Mouse (Mus musculus): Measurements from ENCODE around the gene Golph3. TPM values are rescaled to one million over a fixed set of nuclear protein-coding genes. Genes with fewer than 3 reads are reported as not detected.

The Golph3 gene
- polyA plus RNA-seq, 2 experiments = 99.9 to 112 TPM

DNA sequence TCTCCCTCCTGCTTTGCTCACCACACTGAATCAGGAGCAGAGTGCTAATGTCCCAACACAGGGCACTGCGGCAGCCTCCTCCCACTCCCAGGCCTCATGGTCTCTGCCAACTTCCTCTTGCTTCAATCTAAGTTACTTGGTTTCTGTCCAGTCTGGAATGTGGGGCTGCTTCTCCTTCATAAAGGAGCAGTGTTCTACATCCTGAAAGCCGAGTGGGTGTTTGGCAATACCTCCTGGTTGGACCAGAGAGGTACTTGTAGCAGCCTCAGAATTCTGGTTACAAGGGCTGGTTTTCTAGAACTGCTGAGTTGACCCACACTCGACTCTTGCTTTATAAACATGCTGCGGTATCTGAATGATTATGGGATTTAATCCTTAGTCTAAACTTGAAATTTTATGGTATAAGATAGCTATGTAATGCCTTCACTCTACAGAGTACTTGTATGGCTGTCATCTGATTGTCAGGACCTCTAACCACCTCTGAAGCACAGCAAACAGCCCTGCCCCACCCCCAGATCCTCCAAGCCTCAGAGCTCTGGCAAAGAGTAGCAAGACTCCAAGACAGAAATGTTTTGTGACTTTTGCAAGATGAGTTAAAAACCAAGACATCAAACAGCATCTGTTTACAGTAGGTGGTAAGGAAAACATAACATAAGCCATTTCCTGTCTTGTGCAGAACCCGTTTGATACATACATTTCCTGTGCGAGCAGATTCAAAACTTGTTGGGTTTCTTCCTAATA lies 36.3 kb upstream of the Golph3 start:
- Histone ChIP-seq H3K4me3 (replicated peaks; ENCODE audit: low read length) (no peak overlapping the region), H3K27ac (replicated peaks; ENCODE audit: low read depth, low read length) (peak overlapping the region; percentile 49), H3K9ac (ENCODE audit: low read depth, low read length, severe bottlenecking) (no peak overlapping the region), H3K4me2 (replicated peaks; ENCODE audit: low read depth, low read length, severe bottlenecking) (no peak overlapping the region), H3K36me3 (ENCODE audit: control insufficient read depth, insufficient read depth, low read length) (no peaks in the 10 kb centered on the region), H3K27me3 (ENCODE audit: control insufficient read depth, insufficient read depth, low read length) (no peaks in the 10 kb centered on the region), H3K9me3 (ENCODE audit: control insufficient read depth, low read length) (no peaks in the 10 kb centered on the region), H3K4me1 (ENCODE audit: control insufficient read depth, insufficient read depth, low read length) (no peaks in the 10 kb centered on the region)
- DNase-seq (ENCODE audit: low spot score) = no peak
- 73% methylated on average over 6 of the region's 6 CpGs for WGBS
- no peak for TF ChIP-seq POLR2A (IDR thresholded peaks at IDR 0.05; ENCODE audit: borderline replicate concordance, extremely low read depth, insufficient read depth, insufficient read length)
- ATAC-seq (ENCODE audit: low FRiP score, low read depth) = peak; percentile 63; the same call in 1 of the 2 replicates

DNA sequence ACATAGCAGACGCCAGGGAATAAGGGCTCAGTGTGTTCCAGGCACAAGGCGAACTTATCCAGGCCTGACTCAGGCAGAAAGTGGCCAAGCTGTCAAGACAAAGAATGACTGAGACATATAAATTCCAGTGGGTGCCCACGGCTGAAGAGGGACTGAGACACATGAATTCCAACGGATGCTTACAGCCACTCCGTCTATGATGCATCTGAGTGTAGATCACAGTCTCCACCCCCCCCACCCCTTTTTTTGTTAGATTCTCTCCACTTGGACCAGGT lies 35.8 kb upstream of the Golph3 start:
- Histone ChIP-seq H3K4me3 (replicated peaks; ENCODE audit: low read length) (no peak overlapping the region), H3K4me2 (replicated peaks; ENCODE audit: low read depth, low read length, severe bottlenecking) (no peak overlapping the region), H3K36me3 (ENCODE audit: control insufficient read depth, insufficient read depth, low read length) (no peaks in the 10 kb centered on the region), H3K9ac (ENCODE audit: low read depth, low read length, severe bottlenecking) (no peak overlapping the region), H3K27ac (replicated peaks; ENCODE audit: low read depth, low read length) (peak overlapping the region; percentile 49; the same call in 1 of the 2 replicates), H3K27me3 (ENCODE audit: control insufficient read depth, insufficient read depth, low read length) (no peaks in the 10 kb centered on the region), H3K4me1 (ENCODE audit: control insufficient read depth, insufficient read depth, low read length) (no peaks in the 10 kb centered on the region), H3K9me3 (ENCODE audit: control insufficient read depth, low read length) (no peaks in the 10 kb centered on the region)
- DNase-seq (ENCODE audit: low spot score) (no peak), ATAC-seq (ENCODE audit: low FRiP score, low read depth) (no peak)
- TF ChIP-seq POLR2A (IDR thresholded peaks at IDR 0.05; ENCODE audit: borderline replicate concordance, extremely low read depth, insufficient read depth, insufficient read length) = no peak
- 64% methylated on average over 5 of the region's 5 CpGs for WGBS

DNA sequence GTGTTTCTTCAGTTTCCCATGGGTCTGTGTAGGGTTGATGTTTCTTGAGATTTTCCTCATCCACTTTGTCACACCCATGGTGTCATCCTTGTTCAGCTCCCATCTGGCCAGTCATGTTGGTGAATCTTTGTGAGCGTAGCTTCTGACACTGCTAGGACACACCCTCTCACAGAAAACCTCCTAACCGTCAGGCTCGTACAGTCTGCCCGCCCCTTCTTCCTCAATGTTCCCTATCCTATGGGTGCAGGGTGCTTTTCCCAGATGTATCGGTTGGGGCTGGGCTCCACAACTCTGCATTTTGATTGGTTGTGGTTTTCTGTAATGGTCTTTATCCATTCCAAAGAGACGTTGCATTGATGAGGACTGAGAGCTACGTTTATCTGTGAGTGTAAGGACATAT lies 30.9 kb upstream of the Golph3 start:
- no peak for DNase-seq (ENCODE audit: low spot score)
- Histone ChIP-seq H3K27me3 (ENCODE audit: control insufficient read depth, insufficient read depth, low read length) (no peaks in the 10 kb centered on the region), H3K9ac (ENCODE audit: low read depth, low read length, severe bottlenecking) (no peak overlapping the region), H3K4me3 (replicated peaks; ENCODE audit: low read length) (no peak overlapping the region), H3K9me3 (ENCODE audit: control insufficient read depth, low read length) (no peaks in the 10 kb centered on the region), H3K36me3 (ENCODE audit: control insufficient read depth, insufficient read depth, low read length) (no peaks in the 10 kb centered on the region), H3K4me2 (replicated peaks; ENCODE audit: low read depth, low read length, severe bottlenecking) (no peak overlapping the region), H3K27ac (replicated peaks; ENCODE audit: low read depth, low read length) (no peak overlapping the region), H3K4me1 (ENCODE audit: control insufficient read depth, insufficient read depth, low read length) (no peaks in the 10 kb centered on the region)
- ATAC-seq (ENCODE audit: low FRiP score, low read depth) = no peak
- 87% methylated on average over 7 of the region's 7 CpGs for WGBS
- no peak for TF ChIP-seq POLR2A (IDR thresholded peaks at IDR 0.05; ENCODE audit: borderline replicate concordance, extremely low read depth, insufficient read depth, insufficient read length)

DNA sequence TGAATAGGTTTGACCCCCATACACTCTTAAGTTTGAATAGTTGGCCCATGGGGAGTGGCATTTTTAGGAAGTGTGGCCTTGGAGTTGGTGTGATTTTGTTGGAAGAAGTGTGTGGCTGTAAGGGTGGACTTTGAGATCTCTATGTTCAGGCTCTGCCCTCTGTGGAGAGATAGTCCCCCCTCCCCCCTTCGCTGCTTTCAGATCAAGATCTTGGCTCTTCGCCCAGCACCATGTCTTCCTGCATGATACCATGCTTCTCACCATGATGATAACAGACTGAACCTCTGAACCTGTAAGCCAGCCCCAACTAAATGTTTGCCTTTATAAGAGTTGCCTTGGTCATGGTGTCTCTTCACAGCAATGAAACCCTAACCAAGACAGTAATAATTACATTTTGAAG lies 29.5 kb upstream of the Golph3 start:
- Histone ChIP-seq H3K4me3 (replicated peaks; ENCODE audit: low read length) (no peak overlapping the region), H3K4me2 (replicated peaks; ENCODE audit: low read depth, low read length, severe bottlenecking) (no peak overlapping the region), H3K27me3 (ENCODE audit: control insufficient read depth, insufficient read depth, low read length) (no peaks in the 10 kb centered on the region), H3K4me1 (ENCODE audit: control insufficient read depth, insufficient read depth, low read length) (no peaks in the 10 kb centered on the region), H3K9me3 (ENCODE audit: control insufficient read depth, low read length) (no peaks in the 10 kb centered on the region), H3K36me3 (ENCODE audit: control insufficient read depth, insufficient read depth, low read length) (no peaks in the 10 kb centered on the region), H3K9ac (ENCODE audit: low read depth, low read length, severe bottlenecking) (no peak overlapping the region), H3K27ac (replicated peaks; ENCODE audit: low read depth, low read length) (no peak overlapping the region)
- 85% methylated on average over 2 of the region's 2 CpGs for WGBS
- ATAC-seq (ENCODE audit: low FRiP score, low read depth) (no peak), DNase-seq (ENCODE audit: low spot score) (no peak)
- TF ChIP-seq POLR2A (IDR thresholded peaks at IDR 0.05; ENCODE audit: borderline replicate concordance, extremely low read depth, insufficient read depth, insufficient read length) = no peak

DNA sequence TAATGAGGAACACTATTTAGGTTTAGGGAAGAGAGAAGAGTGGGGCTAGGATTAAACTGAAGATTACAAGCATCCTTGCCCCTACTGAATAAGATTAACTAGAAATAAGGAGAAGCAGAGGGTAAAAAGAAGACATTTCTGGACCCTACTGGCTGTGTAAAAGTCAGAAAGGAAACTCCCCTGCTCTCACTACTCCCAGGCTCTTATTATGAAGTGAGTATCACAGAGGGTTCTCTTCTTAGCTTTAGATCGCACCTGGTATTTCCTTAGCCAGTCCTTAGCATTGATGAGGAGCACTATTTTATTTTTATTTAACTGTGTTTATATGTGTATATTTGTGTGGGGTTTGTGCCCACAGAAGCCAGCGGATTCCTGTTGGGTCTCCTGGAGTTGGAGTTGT lies 25.0 kb upstream of the Golph3 start:
- Histone ChIP-seq H3K9me3 (ENCODE audit: control insufficient read depth, low read length) (no peaks in the 10 kb centered on the region), H3K4me2 (replicated peaks; ENCODE audit: low read depth, low read length, severe bottlenecking) (no peak overlapping the region), H3K4me3 (replicated peaks; ENCODE audit: low read length) (no peak overlapping the region), H3K36me3 (ENCODE audit: control insufficient read depth, insufficient read depth, low read length) (no peaks in the 10 kb centered on the region), H3K4me1 (ENCODE audit: control insufficient read depth, insufficient read depth, low read length) (no peaks in the 10 kb centered on the region), H3K27ac (replicated peaks; ENCODE audit: low read depth, low read length) (no peak overlapping the region), H3K9ac (ENCODE audit: low read depth, low read length, severe bottlenecking) (no peak overlapping the region), H3K27me3 (ENCODE audit: control insufficient read depth, insufficient read depth, low read length) (no peaks in the 10 kb centered on the region)
- WGBS = 50% methylated on average over 2 of the region's 2 CpGs
- no peak for DNase-seq (ENCODE audit: low spot score)
- no peak for TF ChIP-seq POLR2A (IDR thresholded peaks at IDR 0.05; ENCODE audit: borderline replicate concordance, extremely low read depth, insufficient read depth, insufficient read length)
- no peak for ATAC-seq (ENCODE audit: low FRiP score, low read depth)
